1 mouse cellular context compared by ENCODE assay signal in the genomic region with DNA sequence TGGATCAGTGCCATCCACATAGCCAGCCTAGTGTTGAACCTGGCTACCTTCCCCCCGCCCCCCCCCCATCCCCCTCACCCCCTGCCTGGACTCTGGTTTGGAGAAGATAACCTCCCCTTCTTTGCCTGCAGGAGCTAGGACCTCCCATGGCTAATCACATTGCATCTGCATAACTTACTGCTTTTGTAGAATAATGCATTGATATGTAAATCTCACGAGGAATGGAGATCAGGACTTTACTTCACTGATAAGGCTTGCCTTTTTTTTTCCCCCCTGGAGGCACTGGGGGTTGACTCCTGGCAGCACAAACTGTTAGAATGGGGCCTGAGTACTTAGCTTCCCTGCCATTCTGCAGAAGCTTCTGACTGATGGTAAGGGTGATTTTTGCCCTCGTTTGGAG.
TF ChIP-seq lines count a peak whose summit lies in the region.

No protein-coding gene starts in this region.

TF ChIP-seq in MEL, 35 proteins besides CTCF, POLR2A, EP300 and RAD21 (continued from another document):
- TF ChIP-seq MAFK (IDR thresholded peaks at IDR 0.05; ENCODE audit: borderline replicate concordance, low read depth, low read length) (no peak), MAX (IDR thresholded peaks at IDR 0.05; ENCODE audit: low read length) (no peak)
TF ChIP-seq in MEL: peak in this region for 3.
